Mouse (Mus musculus) frontal cortex, adult 2 months (tissue): ENCODE data around the gene Gm44503. TPM values are rescaled to one million over a fixed set of nuclear protein-coding genes. Genes with fewer than 3 reads are reported as not detected.

Source experiments
- DNase-seq, 2 experiments: peaks; one replicate each; pipeline ENCODE4 v3.0.0; 2022; ENCODE audit warnings: low spot score in 1 of 2; ENCODE audit errors: extremely low spot score in 1 of 2
- polyA plus RNA-seq: library from polyadenylated mRNA; depleted of rRNA; stranded (reverse); fragments of >200 nt; gene quantifications from 2 replicates; pipeline ENCODE4 v1.2.3, GENCODE M21; 2012; rRNA removed

Gene Gm44503
- not detected in 2 replicates for polyA plus RNA-seq

- DNase-seq: peak; percentile 46 to 69
These were observed at the start of gene Gm44503, which contains the start of gene Dyx1c1 for GRCm38 (mm10) chr9:72958521-72959450. Gene Gm44503 (plus strand): TSS chr9:72958852. Gene Dyx1c1 (plus strand): TSS chr9:72958785.

GRCm38 (mm10) chr9:72911381-72911780, 47.3 kb upstream of the Gm44503 start:
- DNase-seq: no peak

DNA sequence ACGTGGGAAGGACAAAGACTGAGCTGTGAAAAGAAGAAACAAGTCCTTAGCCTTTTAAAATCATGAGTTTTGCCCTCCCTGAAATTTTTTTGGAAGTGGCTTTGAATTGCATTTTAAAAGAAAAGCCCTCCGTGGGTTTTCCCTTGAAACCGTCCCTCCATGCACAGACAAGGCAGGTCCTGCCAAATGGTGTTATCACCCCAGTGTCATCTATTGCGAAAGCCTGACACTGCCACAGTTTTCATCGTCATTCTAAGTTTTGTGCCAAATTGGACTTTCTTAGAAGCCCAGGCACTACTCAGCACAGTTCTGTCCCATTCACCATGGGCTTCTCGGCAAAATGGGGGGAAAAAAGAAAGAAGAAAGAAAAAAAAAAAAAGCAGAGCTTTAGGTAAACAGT, 45.1 kb upstream of the Gm44503 start:
- DNase-seq: no peak

- DNase-seq: no peak
These were observed 42.9 kb upstream of the Gm44503 start for GRCm38 (mm10) chr9:72915728-72916127.

GRCm38 (mm10) chr9:72923068-72923467, 35.6 kb upstream of the Gm44503 start:
- DNase-seq: no peak

- peak in 1 of 2 experiments; percentile 41 for DNase-seq
These were observed 33.4 kb upstream of the Gm44503 start, which contains the start of gene Pygo1 for GRCm38 (mm10) chr9:72925021-72925934. Gene Pygo1 (plus strand): TSS chr9:72925645.

GRCm38 (mm10) chr9:72925935-72926258, 32.8 kb upstream of the Gm44503 start:
- no peak for DNase-seq

DNA sequence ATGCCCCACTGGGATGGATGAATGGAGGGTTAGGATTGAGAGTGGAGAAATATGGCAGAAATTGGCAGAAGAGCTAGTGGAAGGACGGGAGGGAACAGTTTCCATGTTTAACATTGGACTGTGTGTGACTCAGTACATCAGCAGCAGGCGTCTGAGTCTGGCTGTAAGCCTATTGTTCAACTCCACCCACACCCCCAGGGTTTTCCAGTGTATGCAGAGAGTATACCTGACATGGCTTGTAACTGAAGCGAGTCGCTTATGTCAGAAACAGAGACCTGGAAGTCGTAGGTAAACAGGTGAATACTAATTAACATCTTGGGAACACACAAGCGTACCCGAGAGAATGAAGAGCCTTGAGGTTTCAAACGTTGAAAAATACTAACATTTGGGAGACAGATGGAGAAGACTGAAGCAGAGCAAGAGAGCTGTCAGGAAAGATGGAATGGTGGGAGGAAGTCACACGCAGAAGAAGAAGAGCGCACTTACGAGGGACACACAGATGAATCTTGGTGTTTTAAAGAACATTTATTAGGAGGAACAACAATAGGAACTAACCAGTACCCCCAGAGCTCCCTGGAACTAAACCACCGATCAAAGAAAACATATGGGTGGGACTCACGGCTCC, 27.4 kb upstream of the Gm44503 start:
- peak; percentile 70 to 83 for DNase-seq

GRCm38 (mm10) chr9:72935309-72935708, 23.3 kb upstream of the Gm44503 start:
- no peak for DNase-seq

DNA sequence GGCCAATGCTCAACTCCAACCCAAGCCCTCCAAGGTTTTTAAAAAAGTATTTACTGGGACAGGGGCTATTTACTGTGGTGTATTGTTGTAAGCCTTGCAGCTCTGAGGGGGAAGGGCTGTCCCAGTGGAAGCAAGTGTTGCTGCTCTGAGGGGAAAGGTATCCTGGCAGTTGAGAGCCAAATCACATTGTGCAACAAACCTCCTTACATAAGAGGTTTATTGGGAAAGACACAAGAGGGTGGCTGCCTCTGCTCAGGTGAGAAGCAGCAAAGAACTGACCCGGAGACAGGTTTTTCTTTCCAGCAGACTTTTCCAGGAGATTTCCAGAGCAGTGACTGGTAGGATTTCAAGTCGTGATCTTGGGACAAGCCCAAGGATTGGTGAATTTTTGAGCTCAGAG, 22.4 kb upstream of the Gm44503 start:
- no peak for DNase-seq

GRCm38 (mm10) chr9:72943424-72943823, 15.2 kb upstream of the Gm44503 start:
- DNase-seq: no peak

GRCm38 (mm10) chr9:72944286-72944685, 14.4 kb upstream of the Gm44503 start:
- no peak for DNase-seq

DNA sequence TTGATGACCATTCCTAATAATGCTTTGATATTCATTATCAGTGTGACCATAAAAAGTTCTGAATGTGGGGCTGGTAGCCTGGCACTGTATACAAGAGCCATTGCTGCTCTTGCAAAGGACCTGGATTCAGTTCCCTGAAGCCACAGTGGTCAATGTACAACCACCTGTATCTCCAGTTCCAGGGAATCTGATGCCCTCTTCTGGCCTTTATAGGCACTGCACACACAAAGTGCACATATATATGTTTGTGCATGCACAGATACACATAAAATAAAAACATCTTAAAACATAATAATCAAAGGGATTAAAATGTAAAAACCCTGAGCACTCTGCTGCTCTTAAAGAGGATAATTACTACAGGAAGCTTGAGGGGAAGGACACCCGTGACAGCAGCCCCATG, 11.6 kb upstream of the Gm44503 start:
- no peak for DNase-seq

DNA sequence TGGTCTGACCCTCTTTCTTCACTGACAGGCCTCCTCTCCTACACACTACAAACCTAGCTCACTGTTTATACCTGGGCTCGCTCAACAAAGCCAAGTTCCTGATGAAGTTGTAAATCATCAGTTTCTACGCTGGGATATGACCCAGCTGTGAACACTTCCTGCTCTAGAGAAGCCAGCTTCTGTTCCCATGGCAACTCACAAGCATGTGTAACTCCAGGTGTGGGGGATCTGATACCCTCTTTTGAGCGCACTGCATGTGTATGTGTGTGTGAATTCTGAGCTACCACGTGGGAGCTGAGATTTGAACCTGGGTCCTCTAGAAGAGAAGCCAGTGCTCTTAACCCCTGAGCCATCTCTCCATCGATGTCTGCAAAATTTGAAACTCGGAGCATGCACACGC, 9.1 kb upstream of the Gm44503 start:
- DNase-seq: no peak

DNA sequence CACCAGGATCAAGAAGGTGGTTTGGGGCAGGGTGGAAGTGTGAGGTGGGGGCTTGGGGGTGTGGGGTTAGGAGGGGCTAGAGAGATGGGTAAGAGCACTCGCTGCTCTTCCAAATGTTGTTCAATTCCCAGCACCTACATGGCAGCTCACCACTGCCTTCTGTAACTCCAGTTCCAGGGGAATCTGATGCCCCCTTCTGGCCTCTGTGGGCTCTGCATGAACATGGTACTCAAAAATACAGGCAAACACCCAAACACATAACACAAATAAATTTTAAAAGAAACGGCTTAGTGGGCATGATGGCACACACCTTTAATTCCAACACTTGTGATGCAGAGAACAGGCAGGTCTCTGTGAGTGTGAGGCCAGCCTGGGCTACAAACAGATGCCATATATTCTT, 3.9 kb upstream of the Gm44503 start:
- peak in 1 of 2 experiments; percentile 18 for DNase-seq

- DNase-seq: peak in 1 of 2 experiments; percentile 61
These were observed 3.1 kb upstream of the Gm44503 start for GRCm38 (mm10) chr9:72955546-72955945.

GRCm38 (mm10) chr9:72961346-72961745, 2.7 kb downstream of the Gm44503 start:
- DNase-seq: no peak

DNA sequence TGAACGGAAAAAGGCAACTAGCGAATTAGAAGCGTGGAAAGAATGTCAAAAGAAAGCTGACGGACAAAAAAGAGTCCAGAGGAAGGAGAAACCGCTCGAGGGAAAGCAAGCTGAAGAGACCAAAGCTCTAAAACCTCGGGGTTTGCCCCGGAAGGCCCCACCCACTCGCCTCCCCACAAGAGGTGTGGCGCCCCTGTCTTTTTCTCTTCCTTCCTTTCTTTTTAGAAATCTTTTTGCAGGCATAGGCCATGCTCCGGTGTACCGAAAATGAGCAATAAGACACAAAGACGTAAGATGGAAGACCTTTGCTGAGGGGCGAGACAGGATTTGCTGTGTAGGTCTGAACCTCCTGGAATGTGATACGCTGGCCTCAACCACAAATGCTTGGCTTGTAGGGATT, 3.3 kb downstream of the Gm44503 start:
- DNase-seq: no peak

GRCm38 (mm10) chr9:72968349-72969061, 9.9 kb downstream of the Gm44503 start:
- peak; percentile 74 to 81 for DNase-seq

DNA sequence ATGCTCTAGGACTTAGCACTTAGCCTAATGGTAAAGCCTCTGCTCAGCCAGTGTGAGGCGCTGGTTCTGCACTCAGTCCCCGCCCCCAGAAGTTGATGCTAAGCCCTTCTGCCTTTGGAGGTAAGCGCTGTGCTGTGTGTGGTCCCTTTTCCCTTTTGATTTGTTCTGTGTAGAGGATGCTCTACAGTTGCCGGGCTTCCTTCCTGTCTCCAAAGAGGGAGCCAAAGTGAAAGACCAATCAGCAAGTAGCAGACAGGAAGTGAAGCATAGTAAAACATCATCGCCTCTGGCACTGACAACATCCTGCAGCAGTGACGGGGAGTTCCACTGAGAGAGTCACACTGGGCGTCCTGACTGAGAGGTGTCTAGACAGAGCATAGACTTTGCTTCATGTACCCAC, 11.2 kb downstream of the Gm44503 start:
- no peak for DNase-seq
